Mouse (Mus musculus): Measurements from ENCODE around the gene Prss29. TPM values are rescaled to one million over a fixed set of nuclear protein-coding genes. Genes with fewer than 3 reads are reported as not detected.

The Prss29 gene
- polyA plus RNA-seq, 1 experiment, result not detected

DNA sequence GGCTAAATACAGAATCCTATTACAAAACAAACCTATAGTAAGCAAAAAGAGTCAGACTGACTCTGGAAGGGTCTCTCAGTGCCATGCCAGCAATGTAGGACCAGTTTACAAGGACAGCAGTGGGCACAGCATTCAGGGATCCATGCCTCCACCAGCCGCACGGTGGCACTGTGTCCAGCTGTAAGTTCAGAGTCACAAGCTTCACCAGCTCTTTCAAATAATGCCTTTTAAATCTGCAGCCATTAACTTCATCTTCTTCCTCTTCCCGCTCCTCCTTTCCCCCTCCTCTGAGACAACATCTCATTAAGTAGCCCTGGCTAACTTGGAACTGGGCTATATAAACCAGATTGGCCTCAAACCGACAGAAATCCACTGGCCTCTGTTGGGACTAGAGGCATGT lies 29.6 kb upstream of the Prss29 start:
- TF ChIP-seq CTCF (IDR thresholded peaks at IDR 0.05; ENCODE audit: low read depth, low read length) (peak; percentile 84), POLR2A (IDR thresholded peaks at IDR 0.05; ENCODE audit: borderline replicate concordance, low read depth, low read length) (no peak)

DNA sequence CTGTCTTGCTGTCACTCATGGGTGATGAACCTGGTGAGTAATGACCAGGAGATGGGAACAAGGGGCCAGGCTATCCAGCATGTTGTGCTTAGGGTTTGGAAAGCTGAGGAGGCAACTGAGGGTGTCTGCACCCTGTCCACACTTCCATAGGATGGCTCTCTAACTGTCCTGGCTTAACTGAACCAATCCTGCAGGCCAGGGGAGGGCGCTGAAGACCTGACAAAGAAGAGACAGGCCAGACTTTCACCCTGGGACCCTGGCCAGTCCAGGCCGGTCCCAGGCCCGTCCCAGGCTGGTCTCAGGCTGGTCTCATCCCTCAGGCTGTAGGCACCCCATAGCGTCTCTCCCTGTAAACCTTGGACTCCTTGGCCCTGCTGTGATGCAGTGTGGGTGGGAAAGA lies 28.0 kb upstream of the Prss29 start:
- no peak for TF ChIP-seq CTCF (IDR thresholded peaks at IDR 0.05; ENCODE audit: low read depth, low read length)
- TF ChIP-seq POLR2A (IDR thresholded peaks at IDR 0.05; ENCODE audit: borderline replicate concordance, low read depth, low read length), result no peak
- H3K27ac ChIP-seq (ENCODE audit: insufficient read depth, low read depth, low read length), result no peak overlapping the region
- H3K4me1 ChIP-seq (ENCODE audit: control insufficient read depth, insufficient read depth, low read length), result no peaks in the 10 kb centered on the region

More for the DNA sequence above, 29.6 kb upstream of the Prss29 start:
- H3K4me1 ChIP-seq (ENCODE audit: control insufficient read depth, insufficient read depth, low read length), result no peaks in the 10 kb centered on the region
- no peak overlapping the region for H3K4me3 ChIP-seq (ENCODE audit: insufficient read depth, low read length)
- H3K27ac ChIP-seq (ENCODE audit: insufficient read depth, low read depth, low read length), result no peak overlapping the region

DNA sequence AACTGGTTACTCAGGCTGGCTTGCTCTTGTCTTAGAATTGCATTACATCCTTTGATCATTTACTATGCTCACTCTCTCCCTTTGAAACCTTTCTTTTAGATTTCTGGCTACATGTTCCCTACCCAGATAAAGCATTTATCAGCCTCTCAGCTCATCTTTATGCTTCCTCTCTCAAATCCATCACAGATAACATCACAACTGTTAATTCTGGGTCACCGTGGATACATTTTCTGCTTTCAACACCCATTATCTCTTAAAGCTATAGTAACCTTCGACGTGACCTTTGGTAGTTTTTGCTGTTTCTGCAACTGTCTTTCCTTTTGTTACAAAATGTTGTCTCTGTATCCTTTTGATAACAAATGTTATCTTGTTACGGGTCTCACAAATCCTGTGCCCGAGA lies 25.0 kb upstream of the Prss29 start:
- Histone ChIP-seq H3K27ac (ENCODE audit: insufficient read depth, low read depth, low read length) (no peak overlapping the region), H3K4me3 (ENCODE audit: insufficient read depth, low read length) (no peak overlapping the region)

More for the DNA sequence above, 28.0 kb upstream of the Prss29 start:
- H3K4me3 ChIP-seq (ENCODE audit: insufficient read depth, low read length), result no peak overlapping the region

GRCm38 (mm10) chr17:25294111-25294510 lies 24.3 kb upstream of the Prss29 start:
- Histone ChIP-seq H3K4me1 (ENCODE audit: control insufficient read depth, insufficient read depth, low read length) (no peaks in the 10 kb centered on the region), H3K27ac (ENCODE audit: insufficient read depth, low read depth, low read length) (no peak overlapping the region), H3K4me3 (ENCODE audit: insufficient read depth, low read length) (no peak overlapping the region)
- no peak for TF ChIP-seq CTCF (IDR thresholded peaks at IDR 0.05; ENCODE audit: low read depth, low read length)
- no peak for TF ChIP-seq POLR2A (IDR thresholded peaks at IDR 0.05; ENCODE audit: borderline replicate concordance, low read depth, low read length)

More for the DNA sequence above, 25.0 kb upstream of the Prss29 start:
- no peak for TF ChIP-seq CTCF (IDR thresholded peaks at IDR 0.05; ENCODE audit: low read depth, low read length)
- TF ChIP-seq POLR2A (IDR thresholded peaks at IDR 0.05; ENCODE audit: borderline replicate concordance, low read depth, low read length), result no peak
- no peaks in the 10 kb centered on the region for H3K4me1 ChIP-seq (ENCODE audit: control insufficient read depth, insufficient read depth, low read length)

DNA sequence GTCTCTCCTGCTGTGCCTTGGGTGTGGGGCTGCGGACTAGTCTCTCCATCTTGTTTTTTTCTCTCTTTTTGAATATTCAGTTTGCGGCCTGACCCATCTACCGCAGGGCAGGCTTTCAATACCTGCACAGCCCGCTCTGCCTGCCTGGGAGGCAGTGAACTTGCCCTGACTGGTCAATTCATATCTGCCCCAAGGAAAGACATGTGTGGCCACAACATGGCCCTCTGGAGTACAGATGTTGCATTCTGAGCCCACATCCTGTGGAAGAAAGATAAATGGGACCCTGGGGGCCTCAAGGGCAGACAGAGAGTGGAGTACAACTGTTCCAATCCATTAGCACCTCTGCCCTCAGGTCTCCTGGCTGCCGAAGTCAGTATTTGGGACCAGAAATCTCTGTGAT lies 20.4 kb upstream of the Prss29 start, which contains the start of gene Prss34:
TSS of gene Prss34 (plus strand) at position 301 of the 400 bp plus-strand sequence.
- Histone ChIP-seq H3K4me1 (ENCODE audit: control insufficient read depth, insufficient read depth, low read length) (0 out of 2 replicates have a peak, but pooled peaks cover 2% of the 10 kb centered on the region), H3K27ac (ENCODE audit: insufficient read depth, low read depth, low read length) (no peak within 1 kb of the TSS), H3K4me3 (ENCODE audit: insufficient read depth, low read length) (no peak within 1 kb of the TSS)
- TF ChIP-seq CTCF (IDR thresholded peaks at IDR 0.05; ENCODE audit: low read depth, low read length) (no peak), POLR2A (IDR thresholded peaks at IDR 0.05; ENCODE audit: borderline replicate concordance, low read depth, low read length) (no peak)

DNA sequence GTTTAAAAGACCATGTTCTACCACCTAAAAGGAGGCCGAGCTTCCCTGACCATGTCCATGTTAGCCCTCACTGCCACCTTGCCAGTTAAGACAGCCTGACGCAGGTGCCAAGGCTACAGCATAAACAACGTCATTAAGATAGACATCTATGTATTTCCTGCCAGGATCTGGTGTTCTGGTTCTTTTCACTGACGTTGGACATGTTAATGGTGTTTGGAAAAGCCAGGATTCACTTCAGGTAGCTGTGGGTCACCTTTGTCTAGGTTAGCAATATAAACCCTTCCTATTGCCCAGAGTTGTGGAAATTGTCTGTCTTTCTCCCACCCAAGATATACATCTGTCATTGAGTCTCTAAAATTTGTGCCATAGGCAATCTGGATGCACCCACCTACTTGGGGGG lies 10.1 kb upstream of the Prss29 start, which contains the start of gene Prss28:
TSS of gene Prss28 (plus strand) at position 301 of the 400 bp plus-strand sequence.
- no peak for TF ChIP-seq POLR2A (IDR thresholded peaks at IDR 0.05; ENCODE audit: borderline replicate concordance, low read depth, low read length)
- Histone ChIP-seq H3K4me1 (ENCODE audit: control insufficient read depth, insufficient read depth, low read length) (no peaks in the 10 kb centered on the region), H3K27ac (ENCODE audit: insufficient read depth, low read depth, low read length) (no peak within 1 kb of the TSS), H3K4me3 (ENCODE audit: insufficient read depth, low read length) (no peak within 1 kb of the TSS)

DNA sequence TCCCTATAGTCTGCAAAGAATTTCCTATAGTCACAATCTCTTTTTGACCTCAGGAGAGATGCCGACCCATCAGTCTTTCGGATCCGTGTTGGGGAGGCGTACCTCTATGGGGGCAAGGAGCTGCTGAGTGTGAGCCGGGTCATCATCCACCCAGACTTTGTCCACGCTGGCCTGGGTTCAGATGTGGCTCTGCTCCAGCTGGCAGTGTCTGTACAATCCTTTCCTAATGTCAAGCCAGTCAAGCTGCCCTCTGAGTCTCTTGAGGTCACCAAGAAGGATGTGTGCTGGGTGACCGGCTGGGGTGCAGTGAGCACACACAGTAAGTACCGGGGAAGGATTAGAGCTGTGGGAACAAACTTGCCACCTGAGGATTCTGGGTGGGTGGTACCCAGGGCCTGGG lies 2.4 kb downstream of the Prss29 start:
- no peaks in the 10 kb centered on the region for H3K4me1 ChIP-seq (ENCODE audit: control insufficient read depth, insufficient read depth, low read length)
- no peak overlapping the region for H3K4me3 ChIP-seq (ENCODE audit: insufficient read depth, low read length)
- no peak for TF ChIP-seq CTCF (IDR thresholded peaks at IDR 0.05; ENCODE audit: low read depth, low read length)
- no peak overlapping the region for H3K27ac ChIP-seq (ENCODE audit: insufficient read depth, low read depth, low read length)

GRCm38 (mm10) chr17:25322930-25323329 lies 4.5 kb downstream of the Prss29 start:
- Histone ChIP-seq H3K4me1 (ENCODE audit: control insufficient read depth, insufficient read depth, low read length) (no peaks in the 10 kb centered on the region), H3K27ac (ENCODE audit: insufficient read depth, low read depth, low read length) (no peak overlapping the region), H3K4me3 (ENCODE audit: insufficient read depth, low read length) (no peak overlapping the region)
- TF ChIP-seq POLR2A (IDR thresholded peaks at IDR 0.05; ENCODE audit: borderline replicate concordance, low read depth, low read length) (no peak), CTCF (IDR thresholded peaks at IDR 0.05; ENCODE audit: low read depth, low read length) (no peak)

DNA sequence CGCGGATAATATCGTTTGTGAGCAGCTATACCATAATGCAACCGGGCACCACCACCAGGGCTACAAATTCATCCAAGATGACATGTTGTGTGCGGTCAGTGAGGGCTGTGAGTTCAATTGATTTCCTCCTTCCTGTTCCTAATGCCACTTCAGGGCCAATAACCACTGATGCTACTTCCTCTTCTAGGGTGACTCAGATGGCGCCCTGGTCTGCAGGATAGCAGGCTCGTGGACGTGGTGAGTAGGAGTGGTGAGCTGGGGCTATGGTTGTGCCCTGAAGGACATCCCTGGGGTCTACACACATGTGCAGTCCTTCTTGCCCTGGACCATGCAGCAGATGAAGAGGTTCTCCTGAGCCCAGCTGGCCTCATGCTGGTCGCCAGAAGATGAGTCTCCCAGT lies 13.9 kb downstream of the Prss29 start:
- H3K27ac ChIP-seq (ENCODE audit: insufficient read depth, low read depth, low read length), result no peak overlapping the region
- no peak for TF ChIP-seq POLR2A (IDR thresholded peaks at IDR 0.05; ENCODE audit: borderline replicate concordance, low read depth, low read length)
- no peak for TF ChIP-seq CTCF (IDR thresholded peaks at IDR 0.05; ENCODE audit: low read depth, low read length)
- no peak overlapping the region for H3K4me3 ChIP-seq (ENCODE audit: insufficient read depth, low read length)
- H3K4me1 ChIP-seq (ENCODE audit: control insufficient read depth, insufficient read depth, low read length), result peaks cover 19% of the 10 kb centered on the region

- Histone ChIP-seq H3K4me1 (ENCODE audit: control insufficient read depth, insufficient read depth, low read length) (peaks cover 19% of the 10 kb centered on the region), H3K27ac (ENCODE audit: insufficient read depth, low read depth, low read length) (no peak overlapping the region), H3K4me3 (ENCODE audit: insufficient read depth, low read length) (no peak overlapping the region)
- TF ChIP-seq CTCF (IDR thresholded peaks at IDR 0.05; ENCODE audit: low read depth, low read length), result peak; percentile 95
- TF ChIP-seq POLR2A (IDR thresholded peaks at IDR 0.05; ENCODE audit: borderline replicate concordance, low read depth, low read length), result no peak
These were observed 15.5 kb downstream of the Prss29 start for GRCm38 (mm10) chr17:25333943-25334342.

GRCm38 (mm10) chr17:25338218-25338617 lies 19.8 kb downstream of the Prss29 start:
- H3K4me1 ChIP-seq (ENCODE audit: control insufficient read depth, insufficient read depth, low read length), result peaks cover 6% of the 10 kb centered on the region
- no peak for TF ChIP-seq POLR2A (IDR thresholded peaks at IDR 0.05; ENCODE audit: borderline replicate concordance, low read depth, low read length)
- TF ChIP-seq CTCF (IDR thresholded peaks at IDR 0.05; ENCODE audit: low read depth, low read length), result no peak
- no peak overlapping the region for H3K4me3 ChIP-seq (ENCODE audit: insufficient read depth, low read length)
- H3K27ac ChIP-seq (ENCODE audit: insufficient read depth, low read depth, low read length), result no peak overlapping the region

Data from bone marrow macrophage, adult 2 months (primary cell).